ENCODE assay signal across 27 mouse cellular contexts in the genomic region with DNA sequence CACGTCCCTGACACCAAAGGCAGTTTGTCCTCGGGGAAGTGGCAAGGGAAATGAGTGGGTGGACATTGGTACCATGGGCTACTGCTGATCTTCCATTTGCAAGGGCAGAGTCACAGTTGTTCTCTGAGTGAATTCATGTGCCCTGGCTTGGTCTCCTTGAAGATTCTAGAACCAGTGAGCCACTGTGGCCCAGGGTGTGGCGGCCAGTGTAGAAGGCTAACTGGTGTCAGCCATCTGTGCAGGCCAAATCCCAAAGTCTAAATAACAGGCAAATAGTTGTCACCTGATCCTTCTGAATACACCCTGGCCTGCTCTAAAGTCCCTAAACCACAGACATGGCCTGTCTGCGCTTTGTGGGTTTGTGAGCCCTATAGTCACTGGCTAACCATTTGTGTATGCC.
DNase-seq lines count a peak whose midpoint lies in the region; ATAC-seq lines count a peak whose summit lies in the region.
"Had no signal": no experiment of that assay in that cellular context is flagged by ENCODE, and none has a peak within 500 bp of the region (broad histone marks: within the 10 kb centered on the region; RNA-seq: fewer than 3 reads in every experiment).

No protein-coding gene starts in this region.

- H3K36me3 ChIP-seq in embryonic facial prominence, embryonic 14.5 days (ENCODE audit: control insufficient read depth, insufficient read depth, low read length), result no peaks in the 10 kb centered on the region
- no peaks in the 10 kb centered on the region for H3K36me3 ChIP-seq in embryonic facial prominence, embryonic 10.5 days (replicated peaks)
- H3K36me3 ChIP-seq in embryonic facial prominence, embryonic 15.5 days, result no peaks in the 10 kb centered on the region
- H3K36me3 ChIP-seq in intestine, embryonic 15.5 days, result no peaks in the 10 kb centered on the region
- H3K36me3 ChIP-seq: embryonic facial prominence, embryonic 13.5 days; forebrain, embryonic 10.5 days; forebrain, embryonic 12.5 days; G1E had no signal

- no peaks in the 10 kb centered on the region for H3K27me3 ChIP-seq in embryonic facial prominence, embryonic 14.5 days (replicated peaks; ENCODE audit: control insufficient read depth, insufficient read depth, low read length)
- no peaks in the 10 kb centered on the region for H3K27me3 ChIP-seq in embryonic facial prominence, embryonic 10.5 days (replicated peaks; ENCODE audit: low read depth, poor library complexity, severe bottlenecking)
- no peaks in the 10 kb centered on the region for H3K27me3 ChIP-seq in embryonic facial prominence, embryonic 15.5 days
- no peaks in the 10 kb centered on the region for H3K27me3 ChIP-seq in intestine, embryonic 15.5 days (replicated peaks)
- H3K27me3 ChIP-seq: CH12.LX; embryonic facial prominence, embryonic 13.5 days; forebrain, embryonic 12.5 days; Patski had no signal

- H3K27ac ChIP-seq in embryonic facial prominence, embryonic 14.5 days (replicated peaks; ENCODE audit: low read depth, low read length), result no peak overlapping the region
- H3K27ac ChIP-seq in embryonic facial prominence, embryonic 10.5 days (replicated peaks), result no peak overlapping the region
- no peak overlapping the region for H3K27ac ChIP-seq in embryonic facial prominence, embryonic 15.5 days (replicated peaks)
- H3K27ac ChIP-seq in intestine, embryonic 15.5 days, result no peak overlapping the region
- H3K27ac ChIP-seq: embryonic facial prominence, embryonic 13.5 days; forebrain, embryonic 10.5 days; forebrain, embryonic 12.5 days had no signal

- WGBS in embryonic facial prominence, embryonic 14.5 days, result 83% methylated on average over 4 of the region's 4 CpGs
- WGBS in embryonic facial prominence, embryonic 10.5 days, result 89% methylated on average over 4 of the region's 4 CpGs
- 76% methylated on average over 4 of the region's 4 CpGs for WGBS in embryonic facial prominence, embryonic 15.5 days
- WGBS in intestine, embryonic 15.5 days, result 89% methylated on average over 4 of the region's 4 CpGs

- H3K9me3 ChIP-seq in embryonic facial prominence, embryonic 14.5 days (ENCODE audit: control insufficient read depth, low read length), result no peaks in the 10 kb centered on the region
- H3K9me3 ChIP-seq in embryonic facial prominence, embryonic 10.5 days, result peaks cover 5% of the 10 kb centered on the region; the same call in 1 of the 2 replicates
- H3K9me3 ChIP-seq in embryonic facial prominence, embryonic 15.5 days (replicated peaks), result no peaks in the 10 kb centered on the region
- H3K9me3 ChIP-seq in intestine, embryonic 15.5 days, result no peaks in the 10 kb centered on the region
- H3K9me3 ChIP-seq: forebrain, embryonic 10.5 days; G1E had no signal

- H3K4me2 ChIP-seq in embryonic facial prominence, embryonic 14.5 days (ENCODE audit: low read depth, low read length), result no peak overlapping the region
- H3K4me2 ChIP-seq in embryonic facial prominence, embryonic 15.5 days (replicated peaks), result no peak overlapping the region
- no peak overlapping the region for H3K4me2 ChIP-seq in intestine, embryonic 15.5 days (replicated peaks)
- H3K4me2 ChIP-seq: embryonic facial prominence, embryonic 13.5 days; forebrain, embryonic 12.5 days had no signal

- no peak overlapping the region for H3K4me3 ChIP-seq in embryonic facial prominence, embryonic 14.5 days (ENCODE audit: low read depth, low read length)
- H3K4me3 ChIP-seq in embryonic facial prominence, embryonic 10.5 days, result no peak overlapping the region
- H3K4me3 ChIP-seq in embryonic facial prominence, embryonic 15.5 days (replicated peaks), result no peak overlapping the region
- no peak overlapping the region for H3K4me3 ChIP-seq in intestine, embryonic 15.5 days (replicated peaks)
- H3K4me3 ChIP-seq: embryonic facial prominence, embryonic 13.5 days; erythroblast, embryonic 14.5 days; forebrain, embryonic 10.5 days; forebrain, embryonic 12.5 days had no signal

- 0 out of 2 replicates have a peak, but pooled peaks have one; percentile 30 for ATAC-seq in embryonic facial prominence, embryonic 14.5 days (ENCODE audit: low read depth)
- peak; percentile 65; the same call in 1 of the 2 replicates for ATAC-seq in embryonic facial prominence, embryonic 15.5 days (ENCODE audit: insufficient number of reproducible peaks, low FRiP score, low TSS enrichment, low read depth)
- no peak for ATAC-seq in intestine, embryonic 15.5 days
- ATAC-seq: activated CD4-positive, CD25-positive, alpha-beta regulatory T cell, adult 4 months; CD4-positive, CD25-positive, alpha-beta regulatory T cell, adult 4 months; forebrain, embryonic 14.5 days; forebrain, embryonic 16.5 days; Patski had no signal

- no peaks in the 10 kb centered on the region for H3K4me1 ChIP-seq in embryonic facial prominence, embryonic 14.5 days (ENCODE audit: control insufficient read depth, insufficient read depth, low read length)
- no peaks in the 10 kb centered on the region for H3K4me1 ChIP-seq in embryonic facial prominence, embryonic 10.5 days
- no peaks in the 10 kb centered on the region for H3K4me1 ChIP-seq in embryonic facial prominence, embryonic 15.5 days
- no peaks in the 10 kb centered on the region for H3K4me1 ChIP-seq in intestine, embryonic 15.5 days (replicated peaks)
- H3K4me1 ChIP-seq: embryonic facial prominence, embryonic 13.5 days; forebrain, embryonic 10.5 days; forebrain, embryonic 12.5 days had no signal

- peak; percentile 47 for DNase-seq in embryonic facial prominence, embryonic 14.5 days (ENCODE audit: low spot score)
- DNase-seq in embryonic facial prominence, embryonic 10.5 days (ENCODE audit: low spot score), result no peak
- DNase-seq in 3134 (ENCODE audit: extremely low read depth, insufficient read length, low spot score), result peak; percentile 16
- peak; percentile 18 for DNase-seq in 416B (ENCODE audit: low read depth)
- DNase-seq in kidney, postnatal 4 days, result no peak
- DNase-seq in lung, postnatal 25 days (ENCODE audit: low spot score), result no peak
- DNase-seq: adrenal gland, adult 8-10 months; adrenal gland, postnatal 14 days; adrenal gland, postnatal 36 days; cerebellum, adult 11-12 months; cerebellum, adult 2 months; cerebellum, adult 9-10 months; cerebellum, postnatal 10 days; cerebellum, postnatal 25 days had no signal

- H3K9ac ChIP-seq in embryonic facial prominence, embryonic 14.5 days (ENCODE audit: low read depth, low read length), result no peak overlapping the region
- H3K9ac ChIP-seq in embryonic facial prominence, embryonic 15.5 days, result no peak overlapping the region
- H3K9ac ChIP-seq in intestine, embryonic 15.5 days, result no peak overlapping the region
- H3K9ac ChIP-seq: embryonic facial prominence, embryonic 13.5 days; forebrain, embryonic 12.5 days had no signal

Comparison
In these comparisons a context has a peak if more than half of its experiments do, and no peak if none do; other contexts are left out.
1. DNase-seq: peak in embryonic facial prominence, embryonic 14.5 days (single experiment), 3134 (single experiment) and 416B (single experiment); none in embryonic facial prominence, embryonic 10.5 days (single experiment), kidney, postnatal 4 days (0 of 2) and lung, postnatal 25 days (single experiment).